Mouse (Mus musculus): Measurements from ENCODE around the gene Krtdap. TPM values are rescaled to one million over a fixed set of nuclear protein-coding genes. Genes with fewer than 3 reads are reported as not detected.

Gene Krtdap
- polyA plus RNA-seq, 1 experiment from 2014 or later = 0.22 TPM

Other genes with a start within 250 kb of the Krtdap start
- 5.3 and 6.9 TPM in 2 replicates for gene Hspb6, start 235.7 kb upstream of the Krtdap start, polyA plus RNA-seq (2015; fragmentation: Nextera tagmentation; extraction: Ambion mirVana)
- 2.7 and 3.0 TPM in 2 replicates for gene Proser3, start 235.6 kb upstream of the Krtdap start, polyA plus RNA-seq (2015; fragmentation: Nextera tagmentation; extraction: Ambion mirVana)
- 22.7 and 23.7 TPM in 2 replicates for gene Lin37, start 228.1 kb upstream of the Krtdap start, polyA plus RNA-seq (2015; fragmentation: Nextera tagmentation; extraction: Ambion mirVana)
- gene U2af1l4, start 224.6 kb upstream of the Krtdap start, polyA plus RNA-seq (2015; fragmentation: Nextera tagmentation; extraction: Ambion mirVana) = 31.5 and 32.6 TPM in 2 replicates
- 3.8 and 4.1 TPM in 2 replicates for gene Gm49396, start 224.6 kb upstream of the Krtdap start, polyA plus RNA-seq (2015; fragmentation: Nextera tagmentation; extraction: Ambion mirVana)
- 65.0 and 70.1 TPM in 2 replicates for gene Psenen, start 224.3 kb upstream of the Krtdap start, polyA plus RNA-seq (2015; fragmentation: Nextera tagmentation; extraction: Ambion mirVana)
- 2.1 and 2.2 TPM in 2 replicates for gene Igflr1, start 222.5 kb upstream of the Krtdap start, polyA plus RNA-seq (2015; fragmentation: Nextera tagmentation; extraction: Ambion mirVana)
- 2.7 and 3.5 TPM in 2 replicates for gene Kmt2b, start 199.2 kb upstream of the Krtdap start, polyA plus RNA-seq (2015; fragmentation: Nextera tagmentation; extraction: Ambion mirVana)
- gene Zbtb32, start 189.0 kb upstream of the Krtdap start, polyA plus RNA-seq (2015; fragmentation: Nextera tagmentation; extraction: Ambion mirVana) = 0.21 and 0.34 TPM in 2 replicates
- 0.08 and 0.09 TPM in 2 replicates for gene Upk1a, start 175.0 kb upstream of the Krtdap start, polyA plus RNA-seq (2015; fragmentation: Nextera tagmentation; extraction: Ambion mirVana)
- gene Cox6b1, start 161.7 kb upstream of the Krtdap start, polyA plus RNA-seq (2015; fragmentation: Nextera tagmentation; extraction: Ambion mirVana) = 566 and 597 TPM in 2 replicates
- not detected in 2 replicates for gene Etv2, start 152.0 kb upstream of the Krtdap start, polyA plus RNA-seq (2015; fragmentation: Nextera tagmentation; extraction: Ambion mirVana)
- 41.9 and 43.4 TPM in 2 replicates for gene Rbm42, start 137.6 kb upstream of the Krtdap start, polyA plus RNA-seq (2015; fragmentation: Nextera tagmentation; extraction: Ambion mirVana)
- 28.5 and 31.8 TPM in 2 replicates for gene Haus5, start 122.9 kb upstream of the Krtdap start, polyA plus RNA-seq (2015; fragmentation: Nextera tagmentation; extraction: Ambion mirVana)
- not detected in 2 replicates for gene Pmis2, start 116.3 kb upstream of the Krtdap start, polyA plus RNA-seq (2015; fragmentation: Nextera tagmentation; extraction: Ambion mirVana)
- 0.57 and 0.90 TPM in 2 replicates for gene 2200002J24Rik, start 89.0 kb upstream of the Krtdap start, polyA plus RNA-seq (2015; fragmentation: Nextera tagmentation; extraction: Ambion mirVana)
- 4.1 and 4.4 TPM in 2 replicates for gene Atp4a, start 75.7 kb upstream of the Krtdap start, polyA plus RNA-seq (2015; fragmentation: Nextera tagmentation; extraction: Ambion mirVana)
- gene Tmem147, start 58.4 kb upstream of the Krtdap start, polyA plus RNA-seq (2015; fragmentation: Nextera tagmentation; extraction: Ambion mirVana) = 94.1 and 96.0 TPM in 2 replicates
- 0.14 TPM in 1 of 2 replicates, not detected in the other for gene Gapdhs, start 44.2 kb upstream of the Krtdap start, polyA plus RNA-seq (2015; fragmentation: Nextera tagmentation; extraction: Ambion mirVana)
- 0.05 and 0.20 TPM in 2 replicates for gene Sbsn, start 36.4 kb upstream of the Krtdap start, polyA plus RNA-seq (2015; fragmentation: Nextera tagmentation; extraction: Ambion mirVana)
- 0.36 and 0.40 TPM in 2 replicates for gene Dmkn, start 24.1 kb upstream of the Krtdap start, polyA plus RNA-seq (2015; fragmentation: Nextera tagmentation; extraction: Ambion mirVana)
- 0.90 and 1.1 TPM in 2 replicates for gene Ffar2, start 35.9 kb downstream of the Krtdap start, polyA plus RNA-seq (2015; fragmentation: Nextera tagmentation; extraction: Ambion mirVana)
- not detected in 2 replicates for gene Ffar3, start 68.3 kb downstream of the Krtdap start, polyA plus RNA-seq (2015; fragmentation: Nextera tagmentation; extraction: Ambion mirVana)
- not detected in 2 replicates for gene Ffar1, start 73.7 kb downstream of the Krtdap start, polyA plus RNA-seq (2015; fragmentation: Nextera tagmentation; extraction: Ambion mirVana)
- gene Cd22, start 92.4 kb downstream of the Krtdap start, polyA plus RNA-seq (2015; fragmentation: Nextera tagmentation; extraction: Ambion mirVana) = 0.74 and 1.4 TPM in 2 replicates
- 0.16 and 0.27 TPM in 2 replicates for gene Mag, start 127.0 kb downstream of the Krtdap start, polyA plus RNA-seq (2015; fragmentation: Nextera tagmentation; extraction: Ambion mirVana)
- gene Hamp2, start 136.8 kb downstream of the Krtdap start, polyA plus RNA-seq (2015; fragmentation: Nextera tagmentation; extraction: Ambion mirVana) = not detected in 2 replicates
- 10.4 and 17.5 TPM in 2 replicates for gene Hamp, start 156.1 kb downstream of the Krtdap start, polyA plus RNA-seq (2015; fragmentation: Nextera tagmentation; extraction: Ambion mirVana)
- 7.9 and 9.0 TPM in 2 replicates for gene Usf2, start 168.9 kb downstream of the Krtdap start, polyA plus RNA-seq (2015; fragmentation: Nextera tagmentation; extraction: Ambion mirVana)
- gene Lsr, start 185.6 kb downstream of the Krtdap start, polyA plus RNA-seq (2015; fragmentation: Nextera tagmentation; extraction: Ambion mirVana) = 30.5 and 31.8 TPM in 2 replicates
- 3.2 and 3.8 TPM in 2 replicates for gene Fam187b, start 185.9 kb downstream of the Krtdap start, polyA plus RNA-seq (2015; fragmentation: Nextera tagmentation; extraction: Ambion mirVana)

Measured in liver, embryonic 16.5 days (tissue).